Mouse (Mus musculus) forebrain, embryonic 10.5 days (tissue): Measurements from ENCODE around the gene Gm4131. TPM values are rescaled to one million over a fixed set of nuclear protein-coding genes. Genes with fewer than 3 reads are reported as not detected.

Experiments
- DNase-seq: peaks from one replicate; pipeline ENCODE4 v3.0.0-alpha.2; 2017; ENCODE audit warnings: low spot score; ENCODE audit errors: extremely low spot score
- H3K27ac ChIP-seq: fragments of 300-500 bp; sonication (generic); 2 replicates; pipeline ENCODE4 v1.5.1; 2016; ENCODE audit warnings: mild to moderate bottlenecking
- H3K27me3 ChIP-seq: fragments of 300-500 bp; sonication (generic); 2 replicates; pipeline ENCODE4 v1.6.1; 2016; ENCODE audit warnings: mild to moderate bottlenecking; ENCODE audit not compliant: poor library complexity, severe bottlenecking
- H3K36me3 ChIP-seq: fragments of 300-500 bp; sonication (generic); replicated peaks from 2 replicates; pipeline ENCODE4 v1.6.1; 2016; ENCODE audit warnings: mild to moderate bottlenecking, moderate library complexity
- H3K4me1 ChIP-seq: fragments of 300-500 bp; sonication (generic); 2 replicates; pipeline ENCODE4 v1.6.1; 2016
- H3K4me3 ChIP-seq: fragments of 300-500 bp; sonication (generic); 2 replicates; pipeline ENCODE4 v1.5.1; 2016; ENCODE audit warnings: mild to moderate bottlenecking, moderate library complexity
- H3K9me3 ChIP-seq: fragments of 300-500 bp; sonication (generic); 2 replicates; pipeline ENCODE4 v1.6.1; 2016; ENCODE audit warnings: mild to moderate bottlenecking, moderate library complexity
- WGBS: fragments of 180-500 bp; shearing (Covaris S2); methylation state at CpG from one replicate; pipeline ENCODE4 v1.1.7; 2016; 5-methylcytosine and 5-hydroxymethylcytosine counted together
- polyA plus RNA-seq: library from polyadenylated mRNA; unstranded; fragments of >200 nt; fragmentation: Nextera tagmentation; extraction: Ambion mirVana; gene quantifications from 2 replicates; pipeline ENCODE4 v1.2.1, GENCODE M21; 2016

Gene Gm4131
- polyA plus RNA-seq, 1 experiment from 2014 or later, result not detected

DNA sequence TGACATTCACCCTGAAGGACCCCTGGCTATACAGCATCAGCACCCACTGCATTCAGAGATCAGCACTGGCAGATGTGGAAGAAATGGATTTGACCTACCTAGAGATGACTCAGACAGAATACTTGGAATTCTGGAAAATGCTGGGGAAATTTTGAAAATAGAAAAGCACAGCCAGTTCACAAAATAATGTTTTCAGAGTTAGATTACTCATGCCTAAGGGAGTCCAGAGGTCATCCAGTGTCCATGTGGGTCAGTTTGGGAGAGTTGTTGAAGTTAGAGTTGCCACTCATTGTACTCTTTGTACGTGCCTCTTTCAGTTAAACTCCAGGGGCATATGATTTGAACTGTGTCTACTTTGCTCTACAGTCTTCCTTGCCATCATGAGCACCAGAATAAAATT is 25.0 kb downstream of the Gm4131 start:
- Histone ChIP-seq H3K27ac (no peak overlapping the region), H3K27me3 (no peaks in the 10 kb centered on the region), H3K9me3 (no peaks in the 10 kb centered on the region), H3K36me3 (no peaks in the 10 kb centered on the region), H3K4me3 (no peak overlapping the region), H3K4me1 (no peaks in the 10 kb centered on the region)
- 84% methylated on average over 1 of the region's 1 CpGs for WGBS
- DNase-seq, result no peak

DNA sequence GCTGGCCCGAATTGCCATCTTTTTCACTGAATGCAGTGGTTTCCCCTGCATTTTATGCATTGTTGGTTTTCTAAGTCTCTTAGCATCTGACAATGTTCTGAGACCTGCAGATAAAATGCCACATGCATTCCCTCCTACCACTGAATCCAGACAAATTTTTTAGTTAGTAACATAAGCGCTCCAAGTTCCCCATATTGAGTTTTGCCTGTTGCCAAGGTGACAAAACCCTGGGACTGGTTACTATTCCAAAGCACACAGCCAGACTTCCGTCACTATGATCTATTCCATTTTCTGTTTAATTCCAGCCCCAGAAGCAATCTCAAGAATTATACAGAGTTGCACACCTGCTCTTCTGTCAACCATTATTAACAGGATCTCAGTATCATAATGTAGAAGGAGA is 26.9 kb downstream of the Gm4131 start:
- Histone ChIP-seq H3K27ac (no peak overlapping the region), H3K27me3 (no peaks in the 10 kb centered on the region), H3K4me1 (no peaks in the 10 kb centered on the region), H3K36me3 (no peaks in the 10 kb centered on the region), H3K9me3 (no peaks in the 10 kb centered on the region), H3K4me3 (no peak overlapping the region)
- DNase-seq, result no peak
- 89% methylated on average over 3 of the region's 3 CpGs for WGBS

DNA sequence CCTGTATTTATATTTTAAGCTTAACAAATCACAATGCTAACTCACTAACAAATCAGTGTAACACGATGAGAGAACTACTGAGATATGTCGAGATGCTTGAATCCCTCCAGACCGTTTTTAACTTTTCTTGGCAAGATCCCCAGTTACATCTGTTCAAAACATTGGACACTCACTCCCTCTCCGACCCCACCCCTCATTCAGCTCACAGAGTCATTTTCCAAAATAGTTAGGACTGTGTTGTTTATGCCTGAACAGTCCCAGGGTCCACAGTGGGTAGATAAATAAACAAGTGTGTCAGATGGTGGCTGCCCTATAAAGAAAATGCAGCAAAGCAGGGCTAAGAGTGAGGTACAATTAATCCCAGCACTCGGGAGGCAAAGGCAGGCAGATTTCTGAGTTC is 29.7 kb downstream of the Gm4131 start:
- no peaks in the 10 kb centered on the region for H3K27me3 ChIP-seq
- no peak for DNase-seq
- WGBS, result 88% methylated on average over 5 of the region's 5 CpGs
- no peaks in the 10 kb centered on the region for H3K4me1 ChIP-seq
- H3K4me3 ChIP-seq, result no peak overlapping the region
- H3K36me3 ChIP-seq, result no peaks in the 10 kb centered on the region
- no peak overlapping the region for H3K27ac ChIP-seq
- H3K9me3 ChIP-seq, result no peaks in the 10 kb centered on the region

DNA sequence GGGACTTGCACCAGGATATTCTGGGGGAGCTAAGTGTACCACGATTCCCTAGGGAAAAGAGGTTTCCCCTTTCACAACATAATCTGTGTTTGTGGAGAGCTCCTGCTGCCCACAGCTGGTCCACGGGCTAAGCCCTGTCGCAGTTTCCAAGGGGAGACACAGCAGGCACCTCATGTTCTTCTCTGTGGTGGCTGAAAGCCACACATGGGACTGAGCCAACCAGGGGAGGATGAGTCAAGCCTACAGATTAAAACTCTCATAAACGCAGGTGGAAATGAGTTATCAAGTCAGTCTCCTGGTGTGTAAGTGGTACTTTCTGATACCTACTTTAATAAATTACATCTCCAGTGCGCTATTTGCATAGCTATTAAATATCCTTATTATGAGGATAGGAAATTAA is 30.6 kb downstream of the Gm4131 start:
- WGBS, result 70% methylated on average over 5 of the region's 5 CpGs
- no peaks in the 10 kb centered on the region for H3K27me3 ChIP-seq
- H3K27ac ChIP-seq, result no peak overlapping the region
- no peak overlapping the region for H3K4me3 ChIP-seq
- no peak for DNase-seq
- H3K9me3 ChIP-seq, result no peaks in the 10 kb centered on the region
- no peaks in the 10 kb centered on the region for H3K4me1 ChIP-seq
- H3K36me3 ChIP-seq, result no peaks in the 10 kb centered on the region

DNA sequence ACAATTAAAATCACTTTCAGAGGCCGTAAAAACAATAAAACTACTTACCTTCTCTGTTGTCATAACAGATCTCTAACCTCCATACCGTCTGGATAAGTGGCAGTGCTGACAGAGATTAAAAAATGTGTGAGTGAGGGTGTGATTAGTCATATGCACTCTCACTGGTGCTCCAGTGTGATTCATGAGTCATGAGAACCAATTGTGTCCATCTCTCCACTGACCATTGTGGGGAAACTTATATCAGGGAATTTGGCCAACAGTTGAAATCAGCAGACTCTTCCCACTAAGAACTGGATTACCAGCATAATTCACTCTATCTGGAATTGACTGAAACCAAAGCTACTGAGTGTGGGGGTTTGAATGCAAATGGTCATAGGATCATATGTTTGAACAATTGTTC is 35.8 kb downstream of the Gm4131 start:
- H3K27me3 ChIP-seq, result no peaks in the 10 kb centered on the region
- WGBS, result 78% methylated on average over 2 of the region's 2 CpGs

DNA sequence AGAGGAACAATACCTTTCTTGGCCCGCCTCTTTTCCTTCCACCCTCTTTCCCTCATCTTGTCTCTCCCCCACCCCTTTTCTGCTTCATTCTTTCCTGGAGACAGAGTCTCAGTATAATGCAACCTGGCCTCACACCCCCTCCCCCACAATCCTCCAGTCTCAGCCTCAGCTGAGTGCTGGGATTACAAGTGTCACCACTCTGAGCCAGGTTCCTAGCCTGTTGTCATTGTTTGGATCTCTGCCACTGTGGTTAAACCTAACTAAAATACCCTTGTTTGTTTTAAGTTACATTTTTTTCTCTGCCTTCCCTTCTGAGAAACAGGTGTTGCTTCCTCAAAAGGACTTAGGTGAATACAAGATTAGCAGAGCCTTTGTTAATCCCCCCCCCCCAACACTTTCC is 53.9 kb downstream of the Gm4131 start:
- Histone ChIP-seq H3K4me3 (no peak overlapping the region), H3K27me3 (no peaks in the 10 kb centered on the region), H3K9me3 (no peaks in the 10 kb centered on the region), H3K27ac (no peak overlapping the region), H3K4me1 (peaks cover 21% of the 10 kb centered on the region), H3K36me3 (no peaks in the 10 kb centered on the region)
- WGBS, result 53% methylated on average over 1 of the region's 1 CpGs
- no peak for DNase-seq

More for the DNA sequence above, 35.8 kb downstream of the Gm4131 start:
- Histone ChIP-seq H3K4me1 (no peaks in the 10 kb centered on the region), H3K36me3 (no peaks in the 10 kb centered on the region), H3K9me3 (no peaks in the 10 kb centered on the region), H3K27ac (no peak overlapping the region), H3K4me3 (no peak overlapping the region)
- DNase-seq, result no peak

DNA sequence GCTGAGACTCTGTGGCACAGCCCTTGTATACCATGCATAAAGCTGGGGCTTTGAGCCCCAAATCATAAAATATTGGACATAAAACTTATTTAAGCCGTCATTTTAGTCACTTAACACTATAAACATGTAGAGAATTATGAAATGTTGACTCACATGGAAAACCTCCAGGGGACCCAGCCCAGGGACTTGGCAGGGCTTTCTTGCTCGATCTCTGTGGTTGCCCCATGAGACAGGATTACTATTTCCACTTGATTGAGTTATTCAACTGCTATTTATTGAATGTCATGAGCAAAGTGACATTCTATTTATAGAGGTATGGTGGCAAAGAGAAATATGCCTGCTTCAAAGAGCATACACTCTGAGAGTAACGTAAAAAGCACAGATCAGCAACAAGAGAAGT is 57.4 kb downstream of the Gm4131 start:
- H3K4me1 ChIP-seq, result peaks cover 21% of the 10 kb centered on the region
- DNase-seq, result no peak
- 83% methylated on average over 3 of the region's 3 CpGs for WGBS
- H3K9me3 ChIP-seq, result no peaks in the 10 kb centered on the region
- no peaks in the 10 kb centered on the region for H3K36me3 ChIP-seq
- H3K27ac ChIP-seq, result no peak overlapping the region
- H3K4me3 ChIP-seq, result no peak overlapping the region
- H3K27me3 ChIP-seq, result no peaks in the 10 kb centered on the region

DNA sequence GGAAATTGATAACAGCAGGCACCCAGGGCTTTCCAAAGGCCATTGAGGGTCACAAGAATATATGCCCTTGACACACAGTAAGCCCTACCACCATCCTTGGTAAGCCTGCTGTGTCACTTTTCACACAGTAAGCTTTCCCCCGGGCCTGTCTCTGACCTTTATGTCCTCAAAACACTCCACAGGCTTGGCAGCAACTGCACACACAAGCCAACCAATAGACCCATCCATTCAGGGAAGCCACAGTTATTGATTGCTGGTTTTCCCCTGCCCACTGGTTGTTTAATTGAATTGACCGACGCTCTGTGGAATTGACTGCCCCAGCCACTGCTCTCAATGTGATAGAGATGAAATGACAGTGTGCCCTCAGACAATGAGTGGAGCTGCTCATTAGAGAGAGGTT is 60.5 kb downstream of the Gm4131 start:
- Histone ChIP-seq H3K36me3 (no peaks in the 10 kb centered on the region), H3K27me3 (no peaks in the 10 kb centered on the region), H3K4me3 (no peak overlapping the region), H3K9me3 (no peaks in the 10 kb centered on the region), H3K4me1 (0 out of 2 replicates have a peak, but pooled peaks cover 5% of the 10 kb centered on the region), H3K27ac (no peak overlapping the region)
- 87% methylated on average over 3 of the region's 3 CpGs for WGBS
- DNase-seq, result no peak

DNA sequence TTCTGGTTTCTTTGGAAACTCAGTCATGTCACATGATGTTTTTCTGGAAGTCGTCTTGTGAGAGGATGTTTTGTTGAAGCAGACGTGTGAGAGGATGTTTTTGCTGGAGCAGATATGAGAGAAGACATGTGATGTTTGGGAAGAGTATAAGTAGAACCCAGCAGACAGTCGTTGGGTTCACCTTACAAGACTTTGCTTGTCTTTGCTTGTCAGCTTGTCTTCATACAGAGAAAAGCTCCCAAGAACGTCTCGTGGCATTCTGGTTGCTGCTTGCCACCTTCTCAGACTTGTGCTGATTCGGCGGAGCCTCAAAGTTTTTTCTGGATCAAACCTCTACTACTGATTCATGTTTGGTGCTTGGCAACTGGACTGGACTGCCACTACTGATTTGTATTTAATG is 69.3 kb downstream of the Gm4131 start:
- no peak for DNase-seq
- H3K36me3 ChIP-seq, result no peaks in the 10 kb centered on the region
- H3K27ac ChIP-seq, result no peak overlapping the region
- H3K9me3 ChIP-seq, result no peaks in the 10 kb centered on the region
- H3K27me3 ChIP-seq, result no peaks in the 10 kb centered on the region
- 88% methylated on average over 7 of the region's 7 CpGs for WGBS
- H3K4me1 ChIP-seq, result no peaks in the 10 kb centered on the region
- no peak overlapping the region for H3K4me3 ChIP-seq

DNA sequence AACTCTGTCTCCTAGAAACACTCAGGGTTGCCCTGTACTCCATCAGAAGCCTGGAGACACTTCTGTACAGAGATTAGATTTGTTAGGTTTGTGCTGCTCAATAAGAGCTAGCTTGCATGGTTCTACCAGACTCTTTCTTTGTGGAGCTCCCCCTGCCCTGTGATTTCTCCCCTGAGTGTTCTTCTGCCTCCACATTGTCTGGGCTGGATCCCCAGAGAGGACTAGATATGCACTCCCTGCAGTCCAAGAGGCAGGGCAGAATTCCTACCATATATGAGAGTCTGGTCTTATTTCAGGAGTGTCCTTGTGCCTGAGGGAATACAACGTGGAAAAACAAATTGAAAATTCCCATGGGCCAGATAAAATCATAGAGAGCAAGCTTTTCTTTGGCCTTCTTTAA is 70.2 kb downstream of the Gm4131 start:
- WGBS, result 72% methylated on average over 1 of the region's 1 CpGs

DNA sequence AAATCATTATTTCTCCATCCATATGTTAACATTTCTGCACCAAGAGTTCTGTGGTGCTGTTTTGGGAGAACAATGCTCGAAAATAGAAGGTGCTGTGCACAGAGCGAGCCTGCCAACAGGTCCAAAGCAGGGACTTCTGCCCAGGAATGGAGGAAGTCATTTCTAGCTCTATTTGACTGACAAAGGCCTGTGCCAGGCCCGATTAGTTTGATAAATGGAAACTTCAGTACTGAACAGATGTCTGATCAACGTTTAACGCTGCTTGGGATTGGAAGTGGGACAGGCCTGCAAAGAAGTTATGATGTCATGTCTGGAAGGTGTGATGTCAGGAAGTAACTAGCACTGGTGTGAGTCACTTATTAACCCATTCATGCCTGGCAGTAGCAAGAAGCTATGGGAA is 73.3 kb downstream of the Gm4131 start:
- WGBS, result 83% methylated on average over 5 of the region's 5 CpGs
- Histone ChIP-seq H3K36me3 (no peaks in the 10 kb centered on the region), H3K4me1 (no peaks in the 10 kb centered on the region), H3K9me3 (no peaks in the 10 kb centered on the region), H3K4me3 (no peak overlapping the region), H3K27me3 (no peaks in the 10 kb centered on the region), H3K27ac (no peak overlapping the region)
- no peak for DNase-seq

More for the DNA sequence above, 70.2 kb downstream of the Gm4131 start:
- Histone ChIP-seq H3K36me3 (no peaks in the 10 kb centered on the region), H3K4me1 (no peaks in the 10 kb centered on the region), H3K9me3 (no peaks in the 10 kb centered on the region), H3K4me3 (no peak overlapping the region), H3K27ac (no peak overlapping the region), H3K27me3 (no peaks in the 10 kb centered on the region)
- DNase-seq, result no peak

DNA sequence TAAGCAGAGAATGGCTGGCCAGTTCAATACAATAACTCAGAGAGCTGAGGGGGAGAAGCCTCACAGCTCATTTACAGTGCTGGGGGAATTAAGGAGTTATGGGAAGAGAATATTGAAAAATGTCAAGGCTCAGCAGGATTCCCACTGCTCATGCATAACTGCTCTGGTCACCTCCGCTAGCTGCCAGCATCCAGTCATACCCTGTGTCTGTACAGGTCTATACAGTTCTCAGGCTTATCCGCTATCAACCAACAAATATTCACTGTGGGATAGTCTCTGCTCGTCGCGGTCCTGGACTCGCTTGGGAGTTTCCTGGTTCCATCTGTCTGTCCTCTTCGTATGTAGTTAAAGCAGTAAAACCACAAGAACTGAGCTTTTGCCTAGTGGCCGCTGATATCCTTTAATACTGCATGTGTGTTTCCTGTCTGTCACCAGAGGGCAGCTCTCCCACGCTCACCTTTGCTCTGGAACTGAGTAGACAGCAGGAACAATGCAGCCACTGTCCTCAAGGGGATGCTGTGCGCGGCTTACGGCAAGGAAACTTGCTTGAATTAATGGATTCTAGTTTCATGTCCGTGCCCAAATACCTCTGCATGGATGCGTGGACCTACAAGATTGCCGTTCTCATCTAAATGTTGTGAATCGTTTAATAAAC is 74.4 kb downstream of the Gm4131 start:
- Histone ChIP-seq H3K27ac (no peak overlapping the region), H3K9me3 (no peaks in the 10 kb centered on the region), H3K4me3 (no peak overlapping the region), H3K27me3 (no peaks in the 10 kb centered on the region), H3K36me3 (no peaks in the 10 kb centered on the region), H3K4me1 (no peaks in the 10 kb centered on the region)
- peak; percentile 80 for DNase-seq
- WGBS, result 39% methylated on average over 16 of the region's 16 CpGs

DNA sequence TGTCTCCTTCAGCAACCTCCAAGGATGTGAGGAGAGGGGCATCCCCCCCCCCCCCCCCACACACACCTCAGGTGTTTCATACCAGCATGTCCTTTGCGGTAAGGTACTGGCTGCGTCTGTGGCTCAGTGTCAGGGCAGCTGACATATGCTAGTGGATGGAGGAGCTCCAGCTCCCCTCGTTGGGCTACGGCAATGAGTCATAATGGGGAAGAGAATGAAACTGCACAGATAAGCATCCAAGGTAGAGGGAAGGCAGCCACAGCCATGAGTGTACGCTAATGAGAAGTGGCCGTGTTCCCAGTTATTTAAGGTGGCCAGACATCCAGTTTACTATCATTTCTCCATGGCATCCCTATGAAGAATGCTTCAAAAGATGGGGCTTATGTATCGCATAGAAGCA is 78.5 kb downstream of the Gm4131 start:
- Histone ChIP-seq H3K27ac (no peak overlapping the region), H3K27me3 (no peaks in the 10 kb centered on the region), H3K4me3 (no peak overlapping the region), H3K4me1 (no peaks in the 10 kb centered on the region), H3K36me3 (no peaks in the 10 kb centered on the region), H3K9me3 (no peaks in the 10 kb centered on the region)
- 87% methylated on average over 7 of the region's 7 CpGs for WGBS
- no peak for DNase-seq

DNA sequence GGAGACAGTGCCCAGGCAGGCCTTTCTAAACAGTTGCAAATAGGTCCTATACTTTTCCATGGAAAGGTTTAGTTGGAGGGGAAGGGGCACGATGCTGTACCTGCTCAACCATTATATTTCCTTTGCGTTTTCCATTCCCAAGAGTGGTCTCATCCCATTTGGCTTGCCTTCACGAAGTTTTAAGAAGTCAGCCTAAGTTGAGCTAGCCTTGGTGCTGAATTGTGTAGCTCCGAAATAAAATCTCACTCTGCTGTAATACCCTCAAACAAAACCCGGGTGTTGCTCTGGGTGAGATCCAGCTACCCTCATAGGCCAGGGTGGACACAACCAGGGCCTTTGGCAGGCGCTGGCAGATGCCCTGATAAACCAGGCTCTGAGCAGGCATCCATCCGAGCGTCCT is 85.3 kb downstream of the Gm4131 start:
- no peak overlapping the region for H3K4me3 ChIP-seq
- H3K27me3 ChIP-seq, result 0 out of 2 replicates have a peak, but pooled peaks cover 4% of the 10 kb centered on the region
- 58% methylated on average over 8 of the region's 8 CpGs for WGBS
- no peak for DNase-seq
- H3K36me3 ChIP-seq, result no peaks in the 10 kb centered on the region
- no peak overlapping the region for H3K27ac ChIP-seq
- H3K4me1 ChIP-seq, result no peaks in the 10 kb centered on the region
- H3K9me3 ChIP-seq, result no peaks in the 10 kb centered on the region
